Mouse (Mus musculus) megakaryocyte, embryonic 14.5 days (primary cell): Measurements from ENCODE around the gene Prlr.

ENCODE experiments used
- FLI1 ChIP-seq: IDR thresholded peaks from 2 replicates; pipeline ENCODE4 v1.6.1; 2012; ENCODE audit warnings: low read length, inconsistent platforms, mixed read lengths
- GATA1 ChIP-seq: IDR thresholded peaks from 3 replicates; pipeline ENCODE4 v1.6.1; 2012; ENCODE audit warnings: mixed read lengths, low read length, inconsistent platforms, borderline replicate concordance

DNA sequence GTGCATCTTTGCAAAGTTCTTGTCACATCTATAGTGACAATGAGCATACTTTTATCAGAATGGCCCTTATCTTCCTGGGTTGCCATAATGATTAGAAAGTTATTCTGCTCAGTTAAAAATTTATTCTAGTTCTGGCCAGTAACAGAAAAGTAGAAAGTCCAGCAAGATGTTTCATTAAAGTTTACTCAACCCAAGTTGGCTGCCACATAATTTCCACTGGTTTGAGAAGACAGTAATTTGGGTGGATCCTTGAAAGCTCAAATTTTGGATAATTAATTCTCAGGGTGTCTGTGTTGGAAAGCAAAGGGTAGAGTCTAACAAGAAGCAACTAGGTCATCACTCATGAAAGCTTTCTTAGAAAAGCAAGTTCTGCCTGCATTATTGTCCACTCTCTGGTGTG, 106.6 kb downstream of the Prlr start:
- TF ChIP-seq GATA1 (no peak), FLI1 (no peak)
